Mouse (Mus musculus) MEL (cell line): ENCODE data around the gene Aff3. TPM values are rescaled to one million over a fixed set of nuclear protein-coding genes. Genes with fewer than 3 reads are reported as not detected.

Experiments
- DNase-seq: peaks from one replicate; pipeline ENCODE4 v3.0.0; 2011; ENCODE audit warnings: low read depth, low spot score
- H3K27ac ChIP-seq: 2 replicates; pipeline ENCODE4 v1.5.1; 2012; ENCODE audit warnings: low read depth, mild to moderate bottlenecking, control low read depth, low read length, moderate library complexity; ENCODE audit not compliant: control insufficient read depth
- H3K27me3 ChIP-seq, 2 experiments: fragments of 150-350 bp in 1 of 2; sonication (generic) in 1 of 2; 2 replicates each; pipeline ENCODE4 v1.6.1; 2012; ENCODE audit warnings: low read length in 2 of 2, mild to moderate bottlenecking in 2 of 2, improper control_type of control experiment in 1 of 2, moderate library complexity in 1 of 2; ENCODE audit not compliant: insufficient read depth in 2 of 2, control insufficient read depth in 1 of 2
- H3K36me3 ChIP-seq, 2 experiments: 2 replicates each; pipeline ENCODE4 v1.6.1; 2012 to 2014; ENCODE audit warnings: low read length in 2 of 2, improper control_type of control experiment in 1 of 2, inconsistent platforms in 1 of 2, mild to moderate bottlenecking in 1 of 2; ENCODE audit not compliant: insufficient read depth in 2 of 2, control insufficient read depth in 1 of 2
- H3K4me1 ChIP-seq, 2 experiments: fragments of 150-350 bp in 1 of 2; sonication (generic) in 1 of 2; 2 replicates each; pipeline ENCODE4 v1.6.1; 2012; ENCODE audit warnings: low read length in 2 of 2, improper control_type of control experiment in 1 of 2, mild to moderate bottlenecking in 1 of 2; ENCODE audit not compliant: insufficient read depth in 2 of 2, control insufficient read depth in 1 of 2
- H3K4me3 ChIP-seq, 2 experiments: fragments of 150-350 bp in 1 of 2; sonication (generic) in 1 of 2; 2 replicates each; pipeline ENCODE4 v1.5.1; 2012; ENCODE audit warnings: low read depth in 2 of 2, low read length in 2 of 2, mild to moderate bottlenecking in 2 of 2, moderate library complexity in 2 of 2, control low read depth in 1 of 2, improper control_type of control experiment in 1 of 2; ENCODE audit not compliant: control insufficient read depth in 1 of 2, insufficient read depth in 1 of 2
- H3K79me2 ChIP-seq: 2 replicates; pipeline ENCODE4 v1.6.1; 2012; ENCODE audit warnings: mild to moderate bottlenecking, low read length, moderate library complexity; ENCODE audit not compliant: control insufficient read depth, poor library complexity, insufficient read depth
- H3K9ac ChIP-seq: 2 replicates; pipeline ENCODE4 v1.6.1; 2012; ENCODE audit warnings: low read depth, mild to moderate bottlenecking, control low read depth, low read length, moderate library complexity; ENCODE audit not compliant: control insufficient read depth, poor library complexity, severe bottlenecking
- H3K9me3 ChIP-seq: fragments of 150-350 bp; sonication (generic); replicated peaks from 2 replicates; pipeline ENCODE4 v1.6.1; 2012; ENCODE audit warnings: mild to moderate bottlenecking, low read length, improper control_type of control experiment, moderate library complexity; ENCODE audit not compliant: insufficient read depth
- CHD1 ChIP-seq: IDR thresholded peaks from 2 replicates; pipeline ENCODE4 v1.6.1; 2012; ENCODE audit warnings: low read depth, mild to moderate bottlenecking, inconsistent platforms, low read length, improper control_type of control experiment
- CHD2 ChIP-seq: IDR thresholded peaks from 2 replicates; pipeline ENCODE4 v1.6.1; 2011; ENCODE audit warnings: low read length, improper control_type of control experiment
- CTCF ChIP-seq, 3 experiments: IDR thresholded peaks in 2 of 3; conservative IDR thresholded peaks in 1 of 3; 2 replicates each; pipeline ENCODE4 v1.5.1; 2011 to 2012; ENCODE audit warnings: low read length in 3 of 3, low read depth in 2 of 3, mild to moderate bottlenecking in 2 of 3, improper control_type of control experiment in 1 of 3, inconsistent platforms in 1 of 3, mixed read lengths in 1 of 3, moderate library complexity in 1 of 3; ENCODE audit not compliant: control insufficient read depth in 1 of 3, insufficient read depth in 1 of 3, poor library complexity in 1 of 3, severe bottlenecking in 1 of 3
- EP300 ChIP-seq, 2 experiments: IDR thresholded peaks; 2 replicates each; pipeline ENCODE4 v1.6.1; 2011; ENCODE audit warnings: improper control_type of control experiment in 2 of 2, low read length in 2 of 2, low read depth in 1 of 2, mild to moderate bottlenecking in 1 of 2
- GATA1 ChIP-seq: IDR thresholded peaks from 2 replicates; pipeline ENCODE4 v1.6.1; 2011; ENCODE audit warnings: low read depth, low read length, improper control_type of control experiment
- HCFC1 ChIP-seq: IDR thresholded peaks from 2 replicates; pipeline ENCODE4 v1.6.1; 2012; ENCODE audit warnings: low read depth, mild to moderate bottlenecking, inconsistent platforms, low read length, improper control_type of control experiment, moderate library complexity
- JUND ChIP-seq: IDR thresholded peaks from 2 replicates; pipeline ENCODE4 v1.6.1; 2011; ENCODE audit warnings: low read depth, mild to moderate bottlenecking, improper control_type of control experiment, low read length
- KAT2A ChIP-seq: conservative IDR thresholded peaks from 2 replicates; pipeline ENCODE4 v1.6.1; 2012; ENCODE audit warnings: low read depth, low read length, improper control_type of control experiment, inconsistent platforms
- MAFK ChIP-seq: IDR thresholded peaks from 2 replicates; pipeline ENCODE4 v1.6.1; 2011; ENCODE audit warnings: low read depth, mild to moderate bottlenecking, low read length, improper control_type of control experiment, borderline replicate concordance
- MAX ChIP-seq: IDR thresholded peaks from 2 replicates; pipeline ENCODE4 v1.6.1; 2011; ENCODE audit warnings: low read length, improper control_type of control experiment
- MEF2A ChIP-seq: IDR thresholded peaks from 2 replicates; pipeline ENCODE4 v1.6.1; 2014; ENCODE audit warnings: low read depth, mild to moderate bottlenecking, inconsistent platforms, low read length, improper control_type of control experiment; ENCODE audit not compliant: poor library complexity, insufficient replicate concordance, severe bottlenecking; ENCODE audit errors: extremely low read depth
- MXI1 ChIP-seq: IDR thresholded peaks from 2 replicates; pipeline ENCODE4 v1.6.1; 2011; ENCODE audit warnings: mild to moderate bottlenecking, low read depth, low read length, improper control_type of control experiment
- MYB ChIP-seq: IDR thresholded peaks from 2 replicates; pipeline ENCODE4 v1.6.1; 2011; ENCODE audit warnings: mild to moderate bottlenecking, low read depth, low read length, improper control_type of control experiment
- NRF1 ChIP-seq: IDR thresholded peaks from 2 replicates; pipeline ENCODE4 v1.6.1; 2014; ENCODE audit warnings: low read depth, mild to moderate bottlenecking, inconsistent platforms, low read length, improper control_type of control experiment, moderate library complexity; ENCODE audit not compliant: poor library complexity, insufficient read depth, severe bottlenecking
- POLR2AphosphoS5 ChIP-seq: IDR thresholded peaks from 2 replicates; pipeline ENCODE4 v1.6.1; 2012; ENCODE audit warnings: low read depth, borderline replicate concordance, mild to moderate bottlenecking, inconsistent platforms, low read length, moderate library complexity, mixed read lengths
- RAD21 ChIP-seq: IDR thresholded peaks from 2 replicates; pipeline ENCODE4 v1.6.1; 2011; ENCODE audit warnings: mild to moderate bottlenecking, low read depth, low read length, improper control_type of control experiment
- RCOR1 ChIP-seq: IDR thresholded peaks from 2 replicates; pipeline ENCODE4 v1.6.1; 2012; ENCODE audit warnings: low read depth, mild to moderate bottlenecking, inconsistent platforms, low read length, improper control_type of control experiment
- SMC3 ChIP-seq: IDR thresholded peaks from 2 replicates; pipeline ENCODE4 v1.6.1; 2011; ENCODE audit warnings: low read depth, low read length, improper control_type of control experiment
- TBP ChIP-seq: IDR thresholded peaks from 2 replicates; pipeline ENCODE4 v1.8.0; 2011; ENCODE audit warnings: low read depth, low read length, improper control_type of control experiment
- UBTF ChIP-seq: IDR thresholded peaks from 2 replicates; pipeline ENCODE4 v1.6.1; 2012; ENCODE audit warnings: low read depth, mild to moderate bottlenecking, inconsistent platforms, low read length, improper control_type of control experiment, moderate library complexity, borderline replicate concordance; ENCODE audit not compliant: insufficient read depth
- USF1 ChIP-seq: IDR thresholded peaks from 2 replicates; pipeline ENCODE4 v1.6.1; 2014; ENCODE audit warnings: low read depth, mild to moderate bottlenecking, inconsistent platforms, low read length, improper control_type of control experiment, moderate library complexity
- ZKSCAN1 ChIP-seq: IDR thresholded peaks from 2 replicates; pipeline ENCODE4 v1.6.1; 2012; ENCODE audit warnings: low read depth, mild to moderate bottlenecking, inconsistent platforms, low read length, improper control_type of control experiment, moderate library complexity
- ZMIZ1 ChIP-seq: IDR thresholded peaks from 2 replicates; pipeline ENCODE4 v1.6.1; 2012; ENCODE audit warnings: low read depth, mild to moderate bottlenecking, inconsistent platforms, low read length, improper control_type of control experiment, moderate library complexity
- polyA plus RNA-seq, 2 experiments: library from polyadenylated mRNA; stranded (reverse) in 1 of 2; unstranded in 1 of 2; fragments of >175 nt in 1 of 2; fragments of >200 nt in 1 of 2; gene quantifications; 2 replicates each; pipeline versions ENCODE4 v1.2.1 to v1.2.4; 2012; ENCODE audit warnings: low replicate concordance in 2 of 2, low read depth in 1 of 2; ENCODE audit not compliant: insufficient read length in 2 of 2, insufficient read depth in 1 of 2, missing spikeins in 1 of 2
- total RNA-seq: library from RNA; depleted of rRNA; stranded (reverse); fragments of 300-350 nt; gene quantifications from 2 replicates; pipeline ENCODE4 v1.2.3, GENCODE M21; 2012

Gene Aff3
- total and polyA plus RNA-seq, 3 experiments: 18.5 to 41.1 (median 25.4) TPM

- no peaks in the 10 kb centered on the region for H3K79me2 ChIP-seq
Measured at GRCm38 (mm10) chr1:38280549-38280948, 384.2 kb downstream of the Aff3 start.

GRCm38 (mm10) chr1:38271312-38271711 lies 393.4 kb downstream of the Aff3 start:
- H3K36me3 ChIP-seq: peaks cover 0 to under 1% of the 10 kb centered on the region in 2 experiments; a peak in 1 of 4 replicates
- no peaks in the 10 kb centered on the region for H3K79me2 ChIP-seq
- no peaks in the 10 kb centered on the region for H3K9me3 ChIP-seq
- H3K4me3 ChIP-seq: no peak overlapping the region
- H3K9ac ChIP-seq: no peak overlapping the region
- H3K27me3 ChIP-seq: no peaks in the 10 kb centered on the region
- no peak for DNase-seq
- TF ChIP-seq NRF1: no peak
- TF ChIP-seq MYB: no peak
- no peak for TF ChIP-seq JUND
- TF ChIP-seq EP300 (IDR thresholded peaks at IDR 0.05; ENCODE audit: low read depth in 1 of 2, low read length in 2 of 2): no peak
- TF ChIP-seq MAX: no peak
- TF ChIP-seq HCFC1: no peak
- TF ChIP-seq ZMIZ1: no peak
- no peak for TF ChIP-seq TBP
- no peak for TF ChIP-seq POLR2AphosphoS5
- no peak for TF ChIP-seq GATA1
- TF ChIP-seq USF1: no peak
- no peak for TF ChIP-seq ZKSCAN1
- no peak for TF ChIP-seq MAFK
- no peak for TF ChIP-seq RAD21
- TF ChIP-seq RCOR1: no peak
- TF ChIP-seq MXI1: no peak
- no peak for TF ChIP-seq MEF2A
- TF ChIP-seq SMC3: no peak
- TF ChIP-seq, all 39 proteins: peak for 0
- H3K4me1 ChIP-seq: no peaks in the 10 kb centered on the region
- H3K27ac ChIP-seq: no peak overlapping the region

More at GRCm38 (mm10) chr1:38280549-38280948, 384.2 kb downstream of the Aff3 start:
- no peak overlapping the region for H3K9ac ChIP-seq
- no peaks in the 10 kb centered on the region; a peak in 1 of 4 replicates for H3K36me3 ChIP-seq
- no peaks in the 10 kb centered on the region for H3K9me3 ChIP-seq
- H3K27ac ChIP-seq: no peak overlapping the region
- no peak overlapping the region for H3K4me3 ChIP-seq
- no peak for DNase-seq
- H3K4me1 ChIP-seq: no peaks in the 10 kb centered on the region
- H3K27me3 ChIP-seq: no peaks in the 10 kb centered on the region
- TF ChIP-seq TBP (no peak), UBTF (no peak), MAX (no peak), MXI1 (no peak), MYB (no peak), CHD1 (no peak), GATA1 (no peak), NRF1 (no peak), KAT2A (no peak), USF1 (no peak), SMC3 (no peak), EP300 (IDR thresholded peaks at IDR 0.05; ENCODE audit: low read depth in 1 of 2, low read length in 2 of 2) (no peak), CHD2 (no peak), CTCF (IDR thresholded peaks at IDR 0.05 in 2 of 3, conservative IDR thresholded peaks at IDR 0.05 in 1 of 3; ENCODE audit: control insufficient read depth in 1 of 3, insufficient read depth in 1 of 3, low read depth in 2 of 3, low read length in 3 of 3, poor library complexity in 1 of 3, severe bottlenecking in 1 of 3) (no peak), RCOR1 (no peak)
